Mouse (Mus musculus): Measurements from ENCODE around the gene Icosl. TPM values are rescaled to one million over a fixed set of nuclear protein-coding genes. Genes with fewer than 3 reads are reported as not detected.
"Not testable (repeated sequence)": the region's sequence is repeated elsewhere in the genome, so short reads cannot be mapped to it uniquely, and the experiment has no call there.

Icosl gene
- polyA plus RNA-seq, 1 experiment from 2014 or later: 2.1 TPM

GRCm38 (mm10) chr10:78105548-78105947 lies 36.4 kb downstream of the Icosl start:
- H3K4me3 ChIP-seq (ENCODE audit: low read depth, low read length): no peak overlapping the region
- H3K4me1 ChIP-seq (ENCODE audit: control insufficient read depth, insufficient read depth, low read length): no peaks in the 10 kb centered on the region
- no peak overlapping the region for H3K4me2 ChIP-seq (ENCODE audit: low read depth, low read length)
- H3K36me3 ChIP-seq (replicated peaks; ENCODE audit: control insufficient read depth, insufficient read depth, low read depth, low read length): no peaks in the 10 kb centered on the region
- H3K9me3 ChIP-seq (replicated peaks; ENCODE audit: control insufficient read depth, low read length): no peaks in the 10 kb centered on the region
- DNase-seq (ENCODE audit: low spot score) (no peak), ATAC-seq (replicated peaks; ENCODE audit: insufficient number of reproducible peaks, low FRiP score, low TSS enrichment, low read depth) (no peak)
- H3K27ac ChIP-seq (replicated peaks; ENCODE audit: low read depth, low read length): no peak overlapping the region
- H3K27me3 ChIP-seq (ENCODE audit: control insufficient read depth, insufficient read depth, low read length): no peaks in the 10 kb centered on the region
- 87% methylated on average over 12 of the region's 12 CpGs for WGBS
- H3K9ac ChIP-seq (replicated peaks; ENCODE audit: low read length): no peak overlapping the region

- H3K36me3 ChIP-seq (replicated peaks; ENCODE audit: control insufficient read depth, insufficient read depth, low read depth, low read length): no peaks in the 10 kb centered on the region
- H3K27me3 ChIP-seq (ENCODE audit: control insufficient read depth, insufficient read depth, low read length): no peaks in the 10 kb centered on the region
- DNase-seq (ENCODE audit: low spot score) (no peak), ATAC-seq (replicated peaks; ENCODE audit: insufficient number of reproducible peaks, low FRiP score, low TSS enrichment, low read depth) (no peak)
- no peak overlapping the region for H3K4me2 ChIP-seq (ENCODE audit: low read depth, low read length)
- no peak overlapping the region for H3K27ac ChIP-seq (replicated peaks; ENCODE audit: low read depth, low read length)
- H3K9me3 ChIP-seq (replicated peaks; ENCODE audit: control insufficient read depth, low read length): no peaks in the 10 kb centered on the region
- H3K4me1 ChIP-seq (ENCODE audit: control insufficient read depth, insufficient read depth, low read length): no peaks in the 10 kb centered on the region
- WGBS: 65% methylated on average over 4 of the region's 4 CpGs
- no peak overlapping the region for H3K4me3 ChIP-seq (ENCODE audit: low read depth, low read length)
- H3K9ac ChIP-seq (replicated peaks; ENCODE audit: low read length): no peak overlapping the region
These were observed 45.5 kb downstream of the Icosl start for GRCm38 (mm10) chr10:78114521-78115092.

DNA sequence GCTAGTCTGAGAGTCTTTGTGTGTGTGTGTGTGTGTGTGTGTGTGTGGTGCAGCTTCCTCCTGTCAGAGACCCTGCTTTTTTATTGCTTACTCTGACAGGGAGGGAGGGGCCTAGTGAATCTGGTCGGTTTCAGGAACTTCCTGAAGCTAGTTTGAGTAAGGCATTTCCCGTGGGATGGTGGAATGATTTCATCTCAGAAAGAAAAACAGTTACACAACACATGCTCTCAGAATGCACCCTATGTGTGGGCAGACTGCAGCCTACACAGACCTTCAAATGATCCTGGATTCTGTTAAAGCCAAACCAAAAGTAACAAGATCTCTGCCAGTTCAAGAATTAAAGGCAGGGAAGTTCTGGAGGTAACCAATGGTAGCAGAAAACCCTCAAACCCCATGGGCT lies 46.1 kb downstream of the Icosl start:
- WGBS: 82% methylated on average over 2 of the region's 2 CpGs
- no peak overlapping the region for H3K4me2 ChIP-seq (ENCODE audit: low read depth, low read length)
- H3K4me1 ChIP-seq (ENCODE audit: control insufficient read depth, insufficient read depth, low read length): no peaks in the 10 kb centered on the region
- no peak for DNase-seq (ENCODE audit: low spot score)
- ATAC-seq (replicated peaks; ENCODE audit: insufficient number of reproducible peaks, low FRiP score, low TSS enrichment, low read depth): no peak
- no peak overlapping the region for H3K27ac ChIP-seq (replicated peaks; ENCODE audit: low read depth, low read length)
- H3K9ac ChIP-seq (replicated peaks; ENCODE audit: low read length): no peak overlapping the region
- no peaks in the 10 kb centered on the region for H3K27me3 ChIP-seq (ENCODE audit: control insufficient read depth, insufficient read depth, low read length)
- no peak overlapping the region for H3K4me3 ChIP-seq (ENCODE audit: low read depth, low read length)
- no peaks in the 10 kb centered on the region for H3K36me3 ChIP-seq (replicated peaks; ENCODE audit: control insufficient read depth, insufficient read depth, low read depth, low read length)
- H3K9me3 ChIP-seq (replicated peaks; ENCODE audit: control insufficient read depth, low read length): no peaks in the 10 kb centered on the region

- no peaks in the 10 kb centered on the region for H3K27me3 ChIP-seq (ENCODE audit: control insufficient read depth, insufficient read depth, low read length)
- no peak overlapping the region for H3K27ac ChIP-seq (replicated peaks; ENCODE audit: low read depth, low read length)
- no peaks in the 10 kb centered on the region for H3K36me3 ChIP-seq (replicated peaks; ENCODE audit: control insufficient read depth, insufficient read depth, low read depth, low read length)
- H3K4me1 ChIP-seq (ENCODE audit: control insufficient read depth, insufficient read depth, low read length): no peaks in the 10 kb centered on the region
- no peak overlapping the region for H3K4me3 ChIP-seq (ENCODE audit: low read depth, low read length)
- ATAC-seq (replicated peaks; ENCODE audit: insufficient number of reproducible peaks, low FRiP score, low TSS enrichment, low read depth) (no peak), DNase-seq (ENCODE audit: low spot score) (no peak)
- no peaks in the 10 kb centered on the region for H3K9me3 ChIP-seq (replicated peaks; ENCODE audit: control insufficient read depth, low read length)
- H3K9ac ChIP-seq (replicated peaks; ENCODE audit: low read length): no peak overlapping the region
- H3K4me2 ChIP-seq (ENCODE audit: low read depth, low read length): no peak overlapping the region
- WGBS: 93% methylated on average over 4 of the region's 4 CpGs
These were observed 50.3 kb downstream of the Icosl start for GRCm38 (mm10) chr10:78119422-78119821.

GRCm38 (mm10) chr10:78124137-78124536 lies 55.0 kb downstream of the Icosl start:
- not testable (repeated sequence) for H3K27me3 ChIP-seq (ENCODE audit: control insufficient read depth, insufficient read depth, low read length); H3K4me3 ChIP-seq (ENCODE audit: low read depth, low read length); H3K36me3 ChIP-seq (replicated peaks; ENCODE audit: control insufficient read depth, insufficient read depth, low read depth, low read length); DNase-seq (ENCODE audit: low spot score); ATAC-seq (replicated peaks; ENCODE audit: insufficient number of reproducible peaks, low FRiP score, low TSS enrichment, low read depth); H3K4me1 ChIP-seq (ENCODE audit: control insufficient read depth, insufficient read depth, low read length); H3K9ac ChIP-seq (replicated peaks; ENCODE audit: low read length); H3K4me2 ChIP-seq (ENCODE audit: low read depth, low read length); H3K9me3 ChIP-seq (replicated peaks; ENCODE audit: control insufficient read depth, low read length); H3K27ac ChIP-seq (replicated peaks; ENCODE audit: low read depth, low read length)
- WGBS: 64% methylated on average over 6 of the region's 6 CpGs

GRCm38 (mm10) chr10:78125061-78125460 lies 56.0 kb downstream of the Icosl start:
- H3K27me3 ChIP-seq (ENCODE audit: control insufficient read depth, insufficient read depth, low read length); DNase-seq (ENCODE audit: low spot score); H3K4me1 ChIP-seq (ENCODE audit: control insufficient read depth, insufficient read depth, low read length); H3K4me2 ChIP-seq (ENCODE audit: low read depth, low read length); H3K9me3 ChIP-seq (replicated peaks; ENCODE audit: control insufficient read depth, low read length); H3K27ac ChIP-seq (replicated peaks; ENCODE audit: low read depth, low read length); H3K36me3 ChIP-seq (replicated peaks; ENCODE audit: control insufficient read depth, insufficient read depth, low read depth, low read length); ATAC-seq (replicated peaks; ENCODE audit: insufficient number of reproducible peaks, low FRiP score, low TSS enrichment, low read depth); H3K9ac ChIP-seq (replicated peaks; ENCODE audit: low read length); H3K4me3 ChIP-seq (ENCODE audit: low read depth, low read length): not testable (repeated sequence)
- WGBS: 45% methylated on average over 8 of the region's 8 CpGs

DNA sequence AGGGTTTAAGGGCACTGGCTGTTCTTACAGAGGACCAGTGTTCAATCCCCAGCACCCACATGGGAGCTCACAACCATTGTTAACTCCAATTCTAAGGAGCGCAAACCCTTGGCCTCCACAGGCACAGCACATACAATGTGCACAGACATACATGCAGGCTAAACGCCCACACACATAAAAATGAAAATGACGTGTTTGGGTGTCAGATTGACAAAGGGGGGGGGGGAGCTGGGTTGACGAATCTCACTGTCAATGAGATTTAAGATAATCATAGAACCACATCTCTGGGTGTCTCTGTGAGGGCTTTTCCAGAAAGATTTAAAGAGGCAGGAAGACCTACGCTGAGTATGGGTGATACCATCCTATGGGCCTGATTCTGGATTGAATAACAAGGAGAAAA lies 57.2 kb downstream of the Icosl start:
- 92% methylated on average over 5 of the region's 5 CpGs for WGBS
- DNase-seq (ENCODE audit: low spot score): no peak
- Histone ChIP-seq H3K9ac (replicated peaks; ENCODE audit: low read length) (no peak overlapping the region), H3K4me3 (ENCODE audit: low read depth, low read length) (no peak overlapping the region), H3K27ac (replicated peaks; ENCODE audit: low read depth, low read length) (no peak overlapping the region), H3K4me2 (ENCODE audit: low read depth, low read length) (no peak overlapping the region), H3K9me3 (replicated peaks; ENCODE audit: control insufficient read depth, low read length) (no peaks in the 10 kb centered on the region), H3K27me3 (ENCODE audit: control insufficient read depth, insufficient read depth, low read length) (no peaks in the 10 kb centered on the region), H3K36me3 (replicated peaks; ENCODE audit: control insufficient read depth, insufficient read depth, low read depth, low read length) (no peaks in the 10 kb centered on the region), H3K4me1 (ENCODE audit: control insufficient read depth, insufficient read depth, low read length) (no peaks in the 10 kb centered on the region)
- ATAC-seq (replicated peaks; ENCODE audit: insufficient number of reproducible peaks, low FRiP score, low TSS enrichment, low read depth): no peak

GRCm38 (mm10) chr10:78127046-78127870 lies 58.2 kb downstream of the Icosl start:
- 73% methylated on average over 9 of the region's 9 CpGs for WGBS
- H3K27ac ChIP-seq (replicated peaks; ENCODE audit: low read depth, low read length): no peak overlapping the region
- H3K9me3 ChIP-seq (replicated peaks; ENCODE audit: control insufficient read depth, low read length): no peaks in the 10 kb centered on the region
- no peaks in the 10 kb centered on the region for H3K27me3 ChIP-seq (ENCODE audit: control insufficient read depth, insufficient read depth, low read length)
- H3K4me1 ChIP-seq (ENCODE audit: control insufficient read depth, insufficient read depth, low read length): no peaks in the 10 kb centered on the region
- H3K36me3 ChIP-seq (replicated peaks; ENCODE audit: control insufficient read depth, insufficient read depth, low read depth, low read length): no peaks in the 10 kb centered on the region
- no peak overlapping the region for H3K9ac ChIP-seq (replicated peaks; ENCODE audit: low read length)
- DNase-seq (ENCODE audit: low spot score) (no peak), ATAC-seq (replicated peaks; ENCODE audit: insufficient number of reproducible peaks, low FRiP score, low TSS enrichment, low read depth) (no peak)
- H3K4me3 ChIP-seq (ENCODE audit: low read depth, low read length): no peak overlapping the region
- H3K4me2 ChIP-seq (ENCODE audit: low read depth, low read length): no peak overlapping the region

Data from embryonic facial prominence, embryonic 11.5 days (tissue).